Mouse (Mus musculus) midbrain, embryonic 15.5 days (tissue): Measurements from ENCODE around the gene Gulp1. TPM values are rescaled to one million over a fixed set of nuclear protein-coding genes. Genes with fewer than 3 reads are reported as not detected.

Experiments
- ATAC-seq: fragments of 200-750 bp; cut with Nextera tagmentation; replicated peaks from 2 replicates; pipeline ENCODE4 v1.8.0; 2017; ENCODE audit warnings: moderate TSS enrichment
- H3K27ac ChIP-seq: fragments of 300-500 bp; sonication (generic); 2 replicates; pipeline ENCODE4 v1.5.1; 2015; ENCODE audit warnings: mild to moderate bottlenecking, inconsistent platforms
- H3K27me3 ChIP-seq: fragments of 300-500 bp; sonication (generic); replicated peaks from 2 replicates; pipeline ENCODE4 v1.6.1; 2015; ENCODE audit warnings: inconsistent platforms
- H3K36me3 ChIP-seq: fragments of 300-500 bp; sonication (generic); replicated peaks from 2 replicates; pipeline ENCODE4 v1.6.1; 2015; ENCODE audit warnings: inconsistent platforms
- H3K4me1 ChIP-seq: fragments of 300-500 bp; sonication (generic); 2 replicates; pipeline ENCODE4 v1.6.1; 2015; ENCODE audit warnings: inconsistent platforms
- H3K4me2 ChIP-seq: fragments of 300-500 bp; sonication (generic); 2 replicates; pipeline ENCODE4 v1.6.1; 2015; ENCODE audit warnings: inconsistent platforms, mild to moderate bottlenecking, moderate library complexity
- H3K4me3 ChIP-seq: fragments of 300-500 bp; sonication (generic); 2 replicates; pipeline ENCODE4 v1.5.1; 2015; ENCODE audit warnings: mild to moderate bottlenecking, inconsistent platforms
- H3K9ac ChIP-seq: fragments of 300-500 bp; sonication (generic); 2 replicates; pipeline ENCODE4 v1.6.1; 2015; ENCODE audit warnings: mild to moderate bottlenecking, inconsistent platforms
- H3K9me3 ChIP-seq: fragments of 300-500 bp; sonication (generic); 2 replicates; pipeline ENCODE4 v1.6.1; 2016; ENCODE audit warnings: inconsistent platforms
- whole genome bisulfite sequencing: fragments of 180-500 bp; shearing (Covaris S2); methylation state at CpG from one replicate; pipeline ENCODE4 v1.1.7; 2015; ENCODE audit warnings: mixed read lengths; 5-methylcytosine and 5-hydroxymethylcytosine counted together
- polyA plus RNA-seq: library from polyadenylated mRNA; unstranded; fragments of >200 nt; fragmentation: Nextera tagmentation; extraction: Ambion mirVana; gene quantifications from 2 replicates; pipeline ENCODE4 v1.2.1, GENCODE M21; 2015

Gulp1 gene
- polyA plus RNA-seq, result 6.9 and 7.5 TPM in 2 replicates

GRCm38 (mm10) chr1:44551461-44552370 is at the start of gene Gulp1:
Gene Gulp1 (plus strand): TSS chr1:44551511.
- H3K9me3 ChIP-seq, result no peaks in the 10 kb centered on the region
- no peaks in the 10 kb centered on the region for H3K27me3 ChIP-seq
- H3K4me3 ChIP-seq, result peak within 1 kb of the TSS; percentile 66
- H3K4me1 ChIP-seq, result peaks cover 15% of the 10 kb centered on the region
- peak within 1 kb of the TSS; percentile 96 for H3K4me2 ChIP-seq
- H3K9ac ChIP-seq, result peak within 1 kb of the TSS; percentile 51
- no peaks in the 10 kb centered on the region for H3K36me3 ChIP-seq
- peak; percentile 92 for ATAC-seq
- H3K27ac ChIP-seq, result peak within 1 kb of the TSS; percentile 36
- under 1% methylated on average over 55 of the region's 55 CpGs for WGBS

GRCm38 (mm10) chr1:44550261-44550660 is 1.1 kb upstream of the Gulp1 start:
- ATAC-seq, result no peak
- Histone ChIP-seq H3K9me3 (no peaks in the 10 kb centered on the region), H3K4me3 (no peak overlapping the region), H3K36me3 (no peaks in the 10 kb centered on the region), H3K9ac (no peak overlapping the region), H3K4me2 (no peak overlapping the region), H3K4me1 (peaks cover 15% of the 10 kb centered on the region), H3K27ac (no peak overlapping the region), H3K27me3 (no peaks in the 10 kb centered on the region)
- 78% methylated on average over 6 of the region's 6 CpGs for WGBS

GRCm38 (mm10) chr1:44552371-44552841 is 1.1 kb downstream of the Gulp1 start:
- ATAC-seq, result peak; percentile 76
- Histone ChIP-seq H3K4me2 (peak overlapping the region; percentile 96), H3K27ac (peak overlapping the region; percentile 36), H3K9me3 (no peaks in the 10 kb centered on the region), H3K4me3 (peak overlapping the region; percentile 66), H3K9ac (peak overlapping the region; percentile 51), H3K27me3 (no peaks in the 10 kb centered on the region), H3K4me1 (peaks cover 15% of the 10 kb centered on the region), H3K36me3 (no peaks in the 10 kb centered on the region)
- WGBS, result 5% methylated on average over 15 of the region's 15 CpGs

- H3K4me2 ChIP-seq, result peak overlapping the region; percentile 96; the same call in 1 of the 2 replicates
- no peak for ATAC-seq
- H3K36me3 ChIP-seq, result no peaks in the 10 kb centered on the region
- H3K9me3 ChIP-seq, result no peaks in the 10 kb centered on the region
- no peak overlapping the region for H3K4me3 ChIP-seq
- H3K27me3 ChIP-seq, result no peaks in the 10 kb centered on the region
- H3K4me1 ChIP-seq, result peaks cover 15% of the 10 kb centered on the region
- WGBS, result 15% methylated on average over 6 of the region's 6 CpGs
- H3K27ac ChIP-seq, result 0 out of 2 replicates have a peak overlapping the region, but pooled peaks have one; percentile 34
- H3K9ac ChIP-seq, result no peak overlapping the region
Observed at GRCm38 (mm10) chr1:44553166-44553898, 2.0 kb downstream of the Gulp1 start.

GRCm38 (mm10) chr1:44567431-44567830 is 16.1 kb downstream of the Gulp1 start:
- Histone ChIP-seq H3K4me2 (no peak overlapping the region), H3K9me3 (no peaks in the 10 kb centered on the region)

GRCm38 (mm10) chr1:44568296-44568695 is 17.0 kb downstream of the Gulp1 start:
- Histone ChIP-seq H3K9ac (no peak overlapping the region), H3K9me3 (no peaks in the 10 kb centered on the region), H3K4me2 (no peak overlapping the region), H3K27ac (no peak overlapping the region), H3K27me3 (no peaks in the 10 kb centered on the region), H3K36me3 (no peaks in the 10 kb centered on the region), H3K4me1 (no peaks in the 10 kb centered on the region), H3K4me3 (no peak overlapping the region)
- no peak for ATAC-seq
- WGBS, result 74% methylated on average over 2 of the region's 2 CpGs

More at GRCm38 (mm10) chr1:44567431-44567830, 16.1 kb downstream of the Gulp1 start:
- no peaks in the 10 kb centered on the region for H3K4me1 ChIP-seq
- no peaks in the 10 kb centered on the region for H3K36me3 ChIP-seq
- no peak overlapping the region for H3K9ac ChIP-seq
- H3K27ac ChIP-seq, result no peak overlapping the region
- H3K4me3 ChIP-seq, result no peak overlapping the region
- no peak for ATAC-seq
- 67% methylated on average over 4 of the region's 4 CpGs for WGBS
- no peaks in the 10 kb centered on the region for H3K27me3 ChIP-seq

GRCm38 (mm10) chr1:44576001-44576400 is 24.7 kb downstream of the Gulp1 start:
- H3K4me2 ChIP-seq, result no peak overlapping the region
- no peak overlapping the region for H3K9ac ChIP-seq
- H3K4me1 ChIP-seq, result no peaks in the 10 kb centered on the region
- no peaks in the 10 kb centered on the region for H3K9me3 ChIP-seq
- H3K27me3 ChIP-seq, result no peaks in the 10 kb centered on the region
- no peak overlapping the region for H3K4me3 ChIP-seq
- no peak for ATAC-seq
- WGBS, result 68% methylated on average over 1 of the region's 1 CpGs
- H3K27ac ChIP-seq, result no peak overlapping the region
- H3K36me3 ChIP-seq, result no peaks in the 10 kb centered on the region

GRCm38 (mm10) chr1:44576610-44577009 is 25.3 kb downstream of the Gulp1 start:
- H3K4me1 ChIP-seq, result no peaks in the 10 kb centered on the region
- H3K9me3 ChIP-seq, result no peaks in the 10 kb centered on the region
- no peak overlapping the region for H3K9ac ChIP-seq
- no peak overlapping the region for H3K27ac ChIP-seq
- no peak for ATAC-seq
- no peaks in the 10 kb centered on the region for H3K36me3 ChIP-seq
- WGBS, result 86% methylated on average over 2 of the region's 2 CpGs
- H3K4me2 ChIP-seq, result no peak overlapping the region
- no peaks in the 10 kb centered on the region for H3K27me3 ChIP-seq
- H3K4me3 ChIP-seq, result no peak overlapping the region

- Histone ChIP-seq H3K4me3 (no peak overlapping the region), H3K9ac (no peak overlapping the region), H3K36me3 (no peaks in the 10 kb centered on the region), H3K27ac (no peak overlapping the region), H3K4me1 (0 out of 2 replicates have a peak, but pooled peaks cover 4% of the 10 kb centered on the region), H3K27me3 (no peaks in the 10 kb centered on the region), H3K9me3 (no peaks in the 10 kb centered on the region), H3K4me2 (no peak overlapping the region)
- 74% methylated on average over 3 of the region's 3 CpGs for WGBS
- no peak for ATAC-seq
Observed at GRCm38 (mm10) chr1:44580390-44580789, 29.1 kb downstream of the Gulp1 start.

- H3K4me2 ChIP-seq, result no peak overlapping the region
- no peaks in the 10 kb centered on the region for H3K9me3 ChIP-seq
- WGBS, result 23% methylated on average over 3 of the region's 3 CpGs
- peaks cover 4% of the 10 kb centered on the region; the same call in 1 of the 2 replicates for H3K4me1 ChIP-seq
- no peak overlapping the region for H3K27ac ChIP-seq
- H3K4me3 ChIP-seq, result no peak overlapping the region
- no peak overlapping the region for H3K9ac ChIP-seq
- H3K36me3 ChIP-seq, result no peaks in the 10 kb centered on the region
- no peaks in the 10 kb centered on the region for H3K27me3 ChIP-seq
- ATAC-seq, result peak; percentile 75
Observed at GRCm38 (mm10) chr1:44584886-44585385, 33.6 kb downstream of the Gulp1 start.

GRCm38 (mm10) chr1:44591742-44592141 is 40.4 kb downstream of the Gulp1 start:
- no peak for ATAC-seq
- H3K36me3 ChIP-seq, result no peaks in the 10 kb centered on the region

GRCm38 (mm10) chr1:44593109-44593508 is 41.8 kb downstream of the Gulp1 start:
- Histone ChIP-seq H3K4me1 (no peaks in the 10 kb centered on the region; the same call in 1 of the 2 replicates), H3K4me3 (no peak overlapping the region), H3K27me3 (no peaks in the 10 kb centered on the region), H3K27ac (no peak overlapping the region), H3K9ac (no peak overlapping the region), H3K4me2 (no peak overlapping the region), H3K36me3 (no peaks in the 10 kb centered on the region), H3K9me3 (no peaks in the 10 kb centered on the region)
- ATAC-seq, result no peak
- 74% methylated on average over 1 of the region's 1 CpGs for WGBS

More at GRCm38 (mm10) chr1:44591742-44592141, 40.4 kb downstream of the Gulp1 start:
- Histone ChIP-seq H3K4me2 (no peak overlapping the region), H3K9ac (no peak overlapping the region), H3K9me3 (no peaks in the 10 kb centered on the region), H3K27me3 (no peaks in the 10 kb centered on the region), H3K4me3 (no peak overlapping the region), H3K27ac (no peak overlapping the region), H3K4me1 (no peaks in the 10 kb centered on the region; the same call in 1 of the 2 replicates)
- WGBS, result 9% methylated on average over 3 of the region's 3 CpGs
